Mouse (Mus musculus) hindbrain, embryonic 11.5 days (tissue): ENCODE data around the gene Plaur. TPM values are rescaled to one million over a fixed set of nuclear protein-coding genes. Genes with fewer than 3 reads are reported as not detected.
"Not testable (repeated sequence)": the region's sequence is repeated elsewhere in the genome, so short reads cannot be mapped to it uniquely, and the experiment has no call there.

Experiments used
- ATAC-seq: fragments of 200-750 bp; cut with Nextera tagmentation; 2 replicates; pipeline ENCODE4 v1.8.0; 2017; ENCODE audit warnings: mild to moderate bottlenecking, moderate TSS enrichment, moderate library complexity; ENCODE audit not compliant: low FRiP score
- DNase-seq: peaks from one replicate; pipeline ENCODE4 v3.0.0-alpha.2; 2015; ENCODE audit warnings: low spot score
- H3K27ac ChIP-seq: fragments of 300-500 bp; sonication (generic); 2 replicates; pipeline ENCODE4 v1.5.1; 2014; ENCODE audit warnings: mild to moderate bottlenecking, low read depth, low read length
- H3K27me3 ChIP-seq: fragments of 300-500 bp; sonication (generic); 2 replicates; pipeline ENCODE4 v1.6.1; 2014; ENCODE audit warnings: mild to moderate bottlenecking, low read length, moderate library complexity, mixed read lengths; ENCODE audit not compliant: control insufficient read depth, insufficient read depth
- H3K36me3 ChIP-seq: fragments of 300-500 bp; sonication (generic); 2 replicates; pipeline ENCODE4 v1.6.1; 2014; ENCODE audit warnings: mild to moderate bottlenecking, low read length, moderate library complexity, mixed read lengths; ENCODE audit not compliant: control insufficient read depth, insufficient read depth
- H3K4me1 ChIP-seq: fragments of 300-500 bp; sonication (generic); replicated peaks from 2 replicates; pipeline ENCODE4 v1.6.1; 2014; ENCODE audit warnings: low read length, mixed read lengths; ENCODE audit not compliant: control insufficient read depth, insufficient read depth
- H3K4me2 ChIP-seq: fragments of 300-500 bp; sonication (generic); replicated peaks from 2 replicates; pipeline ENCODE4 v1.6.1; 2014; ENCODE audit warnings: mild to moderate bottlenecking, low read depth, low read length
- H3K4me3 ChIP-seq: fragments of 300-500 bp; sonication (generic); 2 replicates; pipeline ENCODE4 v1.5.1; 2014; ENCODE audit warnings: low read depth, low read length
- H3K9ac ChIP-seq: fragments of 300-500 bp; sonication (generic); 2 replicates; pipeline ENCODE4 v1.6.1; 2014; ENCODE audit warnings: low read depth, low read length
- H3K9me3 ChIP-seq: fragments of 300-500 bp; sonication (generic); 2 replicates; pipeline ENCODE4 v1.6.1; 2016; ENCODE audit warnings: low read length; ENCODE audit not compliant: control insufficient read depth
- WGBS: fragments of 180-500 bp; shearing (Covaris S2); extraction: QIAGEN DNeasy Blood & Tissue Kit; methylation state at CpG from one replicate; pipeline ENCODE4 v1.1.7; 2014; 5-methylcytosine and 5-hydroxymethylcytosine counted together
- polyA plus RNA-seq: library from polyadenylated mRNA; unstranded; fragments of >200 nt; fragmentation: Nextera tagmentation; extraction: Ambion mirVana; gene quantifications from 2 replicates; pipeline ENCODE4 v1.2.1, GENCODE M21; 2014

Gene Plaur
- polyA plus RNA-seq, 1 experiment from 2014 or later: 1.7 TPM

DNA sequence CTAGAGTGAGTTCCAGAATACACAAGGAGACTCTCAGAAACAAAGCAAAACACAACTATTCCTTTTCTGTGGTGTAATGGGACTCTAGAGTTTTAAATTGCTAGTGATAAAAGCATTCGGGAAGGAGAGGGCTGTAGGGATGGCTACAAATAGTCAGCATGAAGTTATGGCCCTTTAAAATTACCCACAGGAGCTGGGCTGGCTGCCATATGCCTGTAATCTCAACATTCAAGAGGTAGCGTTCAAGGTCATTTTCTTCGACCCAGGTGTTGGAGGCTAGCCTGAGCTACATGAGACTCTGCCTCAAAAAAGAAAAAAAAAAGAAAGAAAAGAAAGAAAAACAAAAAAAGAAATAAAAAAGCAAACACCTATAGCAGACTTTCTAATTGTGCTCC is 43.8 kb downstream of the Plaur start:
- DNase-seq (no peak), ATAC-seq (no peak)
- Histone ChIP-seq H3K4me1 (peaks cover 4% of the 10 kb centered on the region), H3K36me3 (no peaks in the 10 kb centered on the region; the same call in 1 of the 2 replicates), H3K27me3 (no peaks in the 10 kb centered on the region; the same call in 1 of the 2 replicates), H3K4me2 (peak overlapping the region; percentile 83), H3K27ac (peak overlapping the region; percentile 100), H3K9ac (peak overlapping the region; percentile 93), H3K4me3 (peak overlapping the region; percentile 67), H3K9me3 (no peaks in the 10 kb centered on the region)
- WGBS: 15% methylated on average over 3 of the region's 3 CpGs

DNA sequence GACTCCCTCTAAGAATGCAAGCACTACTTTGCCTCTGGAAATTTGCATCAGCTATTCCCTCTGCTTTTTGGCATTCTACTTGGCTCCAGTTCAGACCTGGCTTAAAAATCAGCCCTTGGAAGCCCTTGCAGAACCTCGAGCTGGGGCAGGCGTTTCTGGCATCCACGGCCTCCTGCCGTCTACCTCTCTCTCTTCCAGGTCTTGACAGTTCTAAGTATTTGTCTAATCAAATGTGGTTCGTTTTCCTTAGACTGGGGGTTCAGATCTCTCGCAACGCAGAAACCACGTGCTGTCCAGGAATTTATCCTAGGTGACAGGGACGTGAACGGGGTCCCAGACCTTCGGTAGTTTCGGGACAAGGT is 44.2 kb downstream of the Plaur start:
- H3K9ac ChIP-seq: peak overlapping the region; percentile 93
- DNase-seq: no peak
- H3K4me1 ChIP-seq: peaks cover 4% of the 10 kb centered on the region
- H3K9me3 ChIP-seq: no peaks in the 10 kb centered on the region
- ATAC-seq: no peak; the same call in 1 of the 2 replicates
- peak overlapping the region; percentile 100 for H3K27ac ChIP-seq
- H3K4me2 ChIP-seq: peak overlapping the region; percentile 83
- H3K4me3 ChIP-seq: peak overlapping the region; percentile 67
- H3K36me3 ChIP-seq: no peaks in the 10 kb centered on the region; the same call in 1 of the 2 replicates
- WGBS: 1% methylated on average over 12 of the region's 12 CpGs
- no peaks in the 10 kb centered on the region; the same call in 1 of the 2 replicates for H3K27me3 ChIP-seq

DNA sequence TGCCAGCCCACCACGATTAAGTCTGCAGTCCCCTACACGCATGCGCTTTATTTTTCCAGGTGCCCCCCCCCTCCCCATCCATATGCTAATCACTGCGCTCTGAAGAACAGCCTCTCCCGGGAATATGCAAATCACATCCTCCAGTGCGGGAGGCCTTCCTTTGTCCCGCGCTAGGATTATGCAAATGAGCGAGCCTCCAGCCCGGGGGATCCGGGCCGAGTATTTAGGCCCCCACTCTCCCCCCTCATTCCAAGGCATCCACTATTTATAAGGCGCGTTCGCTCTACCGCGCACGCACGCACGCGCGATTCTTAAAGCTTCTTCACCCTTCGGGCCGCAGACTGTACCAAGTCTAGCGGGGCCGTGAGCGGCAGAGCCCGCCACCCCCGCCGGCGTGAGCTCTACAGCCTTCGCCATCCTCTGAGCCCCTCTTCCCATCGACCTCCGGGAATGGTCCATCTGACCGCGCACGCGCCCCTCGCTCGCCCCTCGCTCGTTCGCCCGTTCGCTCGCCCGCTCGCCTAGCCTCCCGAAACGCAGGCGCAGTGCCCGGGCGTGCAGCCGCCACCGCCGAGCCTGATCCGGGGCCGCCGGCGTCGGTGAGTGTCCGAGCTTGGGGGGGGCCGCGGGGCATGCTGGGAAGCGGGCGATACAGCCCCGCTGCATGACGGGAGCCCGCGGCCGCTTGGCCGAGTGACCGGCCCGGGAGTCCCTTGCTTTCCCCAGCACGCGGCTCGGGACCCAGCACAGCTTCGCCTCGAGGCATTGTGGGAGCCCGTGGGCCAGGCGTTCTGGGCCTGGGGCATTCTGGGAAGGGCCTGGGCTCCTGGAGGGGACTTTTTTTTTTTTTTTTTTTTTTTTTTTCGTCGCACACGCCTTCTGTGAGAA is 44.8 kb downstream of the Plaur start, which contains the start of gene Zfp428:
Gene Zfp428, plus strand, starts transcription at position 169 of the 888 bp plus-strand sequence.
- H3K27ac ChIP-seq: peak within 1 kb of the TSS; percentile 100
- H3K4me2 ChIP-seq: peak within 1 kb of the TSS; percentile 83
- WGBS: under 1% methylated on average over 84 of the region's 84 CpGs
- peak within 1 kb of the TSS; percentile 67 for H3K4me3 ChIP-seq
- ATAC-seq (peak; percentile 94), DNase-seq (peak; percentile 92)
- H3K9me3 ChIP-seq: no peaks in the 10 kb centered on the region
- peak within 1 kb of the TSS; percentile 93 for H3K9ac ChIP-seq
- H3K36me3 ChIP-seq: no peaks in the 10 kb centered on the region; the same call in 1 of the 2 replicates
- H3K4me1 ChIP-seq: peaks cover 4% of the 10 kb centered on the region
- no peaks in the 10 kb centered on the region; the same call in 1 of the 2 replicates for H3K27me3 ChIP-seq

DNA sequence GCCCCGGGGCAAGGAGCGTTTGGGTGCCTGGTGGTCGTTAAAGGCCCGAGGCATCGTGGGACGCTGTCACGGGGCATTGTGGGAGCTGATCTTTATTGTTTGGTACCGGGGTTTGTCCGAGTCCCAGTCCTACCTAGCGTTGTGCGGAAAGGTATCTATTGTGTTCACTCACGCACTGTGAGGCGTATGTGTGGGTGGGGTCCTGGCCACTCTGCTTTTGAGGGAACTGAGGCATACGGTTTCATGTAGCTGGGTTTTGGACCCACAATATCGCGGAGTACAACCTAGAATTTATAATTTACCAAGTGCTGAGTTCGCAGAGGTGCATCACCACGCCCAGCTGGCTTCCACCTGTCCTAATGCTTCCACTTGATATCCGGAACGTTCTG is 45.4 kb downstream of the Plaur start:
- Histone ChIP-seq H3K27me3 (no peaks in the 10 kb centered on the region), H3K4me1 (peaks cover 4% of the 10 kb centered on the region), H3K4me2 (peak overlapping the region; percentile 83), H3K36me3 (no peaks in the 10 kb centered on the region; the same call in 1 of the 2 replicates), H3K27ac (peak overlapping the region; percentile 100), H3K4me3 (peak overlapping the region; percentile 67), H3K9me3 (no peaks in the 10 kb centered on the region), H3K9ac (peak overlapping the region; percentile 93)
- ATAC-seq: peak; percentile 22
- DNase-seq: no peak
- WGBS: 3% methylated on average over 20 of the region's 20 CpGs

DNA sequence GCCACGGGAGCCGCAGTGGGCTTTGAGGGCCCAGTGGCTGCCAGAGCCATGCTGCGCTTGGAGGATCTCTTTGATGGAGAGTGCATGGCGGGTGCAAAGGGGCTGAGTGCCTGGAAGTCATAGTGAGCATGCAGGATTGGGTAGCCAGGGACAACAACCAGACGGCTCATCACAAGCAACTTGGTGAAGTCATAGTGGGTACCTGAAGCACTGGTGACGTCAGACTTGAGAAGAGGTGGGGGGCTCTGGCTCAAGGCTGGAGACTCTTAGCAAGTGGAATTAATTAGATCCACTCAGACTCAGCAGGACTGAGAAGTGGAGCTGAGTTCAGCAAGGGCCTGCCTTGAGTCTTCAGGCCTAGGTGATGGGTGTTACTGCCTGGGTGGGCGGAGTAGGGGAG is 50.1 kb downstream of the Plaur start, which contains the start of gene AC161166.1:
Gene AC161166.1, minus strand, starts transcription at position 101 of the 400 bp plus-strand sequence.
- 90% methylated on average over 7 of the region's 7 CpGs for WGBS
- no peaks in the 10 kb centered on the region for H3K4me1 ChIP-seq
- H3K27me3 ChIP-seq: no peaks in the 10 kb centered on the region
- H3K9me3 ChIP-seq: no peaks in the 10 kb centered on the region
- H3K27ac ChIP-seq: no peak within 1 kb of the TSS
- no peak within 1 kb of the TSS for H3K4me3 ChIP-seq
- no peak within 1 kb of the TSS for H3K4me2 ChIP-seq
- ATAC-seq (no peak), DNase-seq (no peak)
- H3K36me3 ChIP-seq: no peaks in the 10 kb centered on the region; the same call in 1 of the 2 replicates
- H3K9ac ChIP-seq: no peak within 1 kb of the TSS

DNA sequence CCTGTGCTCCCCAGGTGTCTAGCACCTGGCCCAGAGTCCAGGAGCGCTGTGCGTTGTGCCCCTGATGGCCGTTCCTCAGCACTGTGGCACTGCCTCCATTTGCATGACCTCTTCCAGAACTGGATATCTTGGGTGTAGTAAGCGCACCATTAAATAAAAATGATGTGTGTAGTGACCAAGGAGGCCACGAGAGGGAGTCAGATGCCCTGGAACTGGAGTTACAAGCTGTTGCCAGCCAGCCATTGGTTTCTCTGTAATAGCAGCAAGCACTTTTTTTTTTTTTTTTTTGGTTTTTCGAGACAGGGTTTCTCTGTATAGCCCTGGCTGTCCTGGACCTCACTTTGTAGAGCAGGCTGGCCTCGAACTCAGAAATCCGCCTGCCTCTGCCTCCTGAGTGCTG is 54.0 kb downstream of the Plaur start:
- H3K4me1 ChIP-seq, H3K4me2 ChIP-seq, H3K9ac ChIP-seq, ATAC-seq, H3K36me3 ChIP-seq, H3K9me3 ChIP-seq, H3K27me3 ChIP-seq, H3K27ac ChIP-seq, H3K4me3 ChIP-seq: not testable (repeated sequence)
- peak; percentile 45 for DNase-seq
- WGBS: 65% methylated on average over 8 of the region's 8 CpGs

DNA sequence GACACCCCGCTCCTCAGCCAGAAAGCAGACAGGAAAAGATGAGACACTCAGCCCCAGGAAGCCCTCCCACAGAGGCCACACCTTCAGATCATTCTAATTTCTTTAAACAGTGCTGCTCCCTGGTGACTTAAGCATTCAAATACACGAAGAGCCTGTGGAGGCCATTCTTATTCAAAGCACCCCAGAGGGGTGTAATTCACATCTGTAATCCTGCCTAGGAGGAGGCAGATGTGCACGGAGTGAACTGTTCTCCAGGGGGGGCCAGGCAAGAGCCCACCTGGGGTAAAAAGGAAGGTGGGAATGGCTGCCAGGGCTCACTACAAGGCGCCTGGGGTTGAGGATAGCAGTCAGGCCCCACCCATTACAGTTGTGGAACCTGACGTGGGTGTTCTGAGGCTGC is 54.8 kb downstream of the Plaur start:
- no peak overlapping the region for H3K4me3 ChIP-seq
- 31% methylated on average over 5 of the region's 5 CpGs for WGBS
- H3K9ac ChIP-seq: no peak overlapping the region
- H3K4me1 ChIP-seq: no peaks in the 10 kb centered on the region
- H3K27me3 ChIP-seq: no peaks in the 10 kb centered on the region
- H3K27ac ChIP-seq: no peak overlapping the region
- no peak overlapping the region for H3K4me2 ChIP-seq
- no peaks in the 10 kb centered on the region for H3K9me3 ChIP-seq
- no peak for DNase-seq
- ATAC-seq: no peak
- no peaks in the 10 kb centered on the region; the same call in 1 of the 2 replicates for H3K36me3 ChIP-seq

DNA sequence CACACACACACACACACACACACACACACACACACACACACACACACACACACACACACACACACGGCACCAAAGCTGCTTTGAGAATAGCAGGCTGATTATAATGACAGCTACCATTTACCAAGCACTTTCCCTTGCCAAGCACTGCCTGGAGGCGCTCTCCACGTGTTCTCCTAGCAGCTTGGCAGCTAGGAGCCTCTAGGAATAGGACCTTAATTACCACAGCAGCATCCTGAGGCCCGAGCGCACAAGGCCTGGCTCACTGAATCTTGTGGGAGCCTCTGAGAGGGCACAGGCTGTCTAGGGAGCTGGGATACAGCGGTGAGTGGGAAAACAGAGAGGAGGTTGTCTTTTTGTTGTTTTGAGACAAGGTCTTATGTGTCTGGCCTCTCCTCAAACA is 55.4 kb downstream of the Plaur start:
- WGBS: 61% methylated on average over 6 of the region's 6 CpGs
- Histone ChIP-seq H3K4me3 (no peak overlapping the region), H3K27ac (no peak overlapping the region), H3K27me3 (no peaks in the 10 kb centered on the region), H3K4me1 (no peaks in the 10 kb centered on the region), H3K9me3 (no peaks in the 10 kb centered on the region), H3K36me3 (no peaks in the 10 kb centered on the region), H3K4me2 (no peak overlapping the region), H3K9ac (no peak overlapping the region)
- ATAC-seq (no peak), DNase-seq (no peak)

DNA sequence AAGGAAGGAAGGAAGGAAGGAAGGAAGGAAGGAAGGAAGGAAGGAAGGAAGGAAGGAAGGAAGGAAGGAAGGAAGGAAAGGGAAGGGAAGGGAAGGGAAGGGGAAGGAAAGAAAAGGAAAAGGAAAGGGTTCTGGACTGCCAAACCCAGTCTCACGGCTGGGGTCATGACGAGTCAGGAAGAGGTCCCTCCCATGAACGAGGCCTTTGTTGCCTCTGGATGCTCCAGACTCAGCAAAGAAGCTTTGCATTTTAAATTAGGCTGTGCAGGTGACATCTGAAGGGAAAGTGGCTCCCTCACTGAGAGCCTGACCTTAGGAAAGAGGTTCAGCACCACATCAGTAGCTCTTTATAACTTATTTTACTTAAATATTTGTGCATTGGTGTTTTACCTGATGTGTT is 56.8 kb downstream of the Plaur start:
- Histone ChIP-seq H3K4me2 (no peak overlapping the region), H3K9me3 (no peaks in the 10 kb centered on the region), H3K36me3 (no peaks in the 10 kb centered on the region), H3K27ac (no peak overlapping the region), H3K4me1 (no peaks in the 10 kb centered on the region), H3K9ac (no peak overlapping the region), H3K4me3 (no peak overlapping the region), H3K27me3 (no peaks in the 10 kb centered on the region)
- ATAC-seq: no peak
- 52% methylated on average over 3 of the region's 3 CpGs for WGBS
- DNase-seq: no peak
